Mouse (Mus musculus): Measurements from ENCODE around the gene Trp53bp2.

Trp53bp2 gene

GRCm38 (mm10) chr1:182500224-182500623 lies 91.3 kb downstream of the Trp53bp2 start:
- TF ChIP-seq GATA4 (IDR thresholded peaks at IDR 0.05; ENCODE audit: insufficient replicate concordance, low read length), result no peak

DNA sequence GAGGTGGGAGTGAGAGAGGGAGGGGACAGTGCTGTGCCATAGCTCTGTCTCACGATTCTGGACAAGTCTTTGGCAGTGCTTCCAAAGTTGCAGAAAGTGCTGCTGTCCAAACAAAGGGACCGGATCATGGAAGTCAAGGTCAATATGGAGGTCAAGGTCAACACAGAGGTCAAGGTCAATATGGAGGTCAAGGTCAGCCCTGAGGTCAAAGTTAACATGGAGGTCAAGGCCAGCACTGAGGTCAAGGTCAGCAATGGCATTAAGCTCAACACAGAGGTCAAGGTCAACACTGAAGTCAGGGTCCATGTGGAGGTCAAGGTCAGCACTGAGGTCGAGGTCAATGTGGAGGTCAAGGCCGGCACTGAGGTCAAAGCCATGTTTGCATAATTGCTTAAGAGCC lies 91.9 kb downstream of the Trp53bp2 start:
- no peak for TF ChIP-seq GATA4 (IDR thresholded peaks at IDR 0.05; ENCODE audit: insufficient replicate concordance, low read length)

- no peak for TF ChIP-seq GATA4 (IDR thresholded peaks at IDR 0.05; ENCODE audit: insufficient replicate concordance, low read length)
Measured at GRCm38 (mm10) chr1:182501815-182502405, 92.9 kb downstream of the Trp53bp2 start.

GRCm38 (mm10) chr1:182502491-182503050 lies 93.6 kb downstream of the Trp53bp2 start:
- TF ChIP-seq GATA4 (IDR thresholded peaks at IDR 0.05; ENCODE audit: insufficient replicate concordance, low read length), result peak; percentile 86; the same call in 1 of the 2 replicates

- no peak for TF ChIP-seq GATA4 (IDR thresholded peaks at IDR 0.05; ENCODE audit: insufficient replicate concordance, low read length)
Measured at GRCm38 (mm10) chr1:182503206-182503900, 94.4 kb downstream of the Trp53bp2 start.

GRCm38 (mm10) chr1:182504223-182504622 lies 95.3 kb downstream of the Trp53bp2 start:
- TF ChIP-seq GATA4 (IDR thresholded peaks at IDR 0.05; ENCODE audit: insufficient replicate concordance, low read length), result no peak

DNA sequence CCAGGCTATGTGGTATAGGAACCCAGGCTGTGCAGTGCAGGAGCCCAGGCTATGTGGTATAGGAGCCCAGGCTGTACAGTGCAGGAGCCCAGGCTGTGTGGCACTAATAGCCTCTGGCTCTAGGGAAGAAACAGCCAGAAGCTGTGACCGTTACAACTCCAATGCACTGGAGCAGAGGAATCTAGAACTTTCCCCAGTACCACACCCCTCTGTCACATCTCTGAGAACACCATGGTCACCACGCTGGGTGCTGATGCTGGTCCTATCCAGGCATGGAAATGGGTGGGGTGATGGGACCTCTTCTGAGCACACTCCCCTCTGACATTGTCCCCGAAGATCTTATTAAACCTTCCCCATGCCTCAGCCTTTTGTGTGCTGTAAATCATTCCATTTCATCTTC lies 96.3 kb downstream of the Trp53bp2 start:
- no peak for TF ChIP-seq GATA4 (IDR thresholded peaks at IDR 0.05; ENCODE audit: insufficient replicate concordance, low read length)

DNA sequence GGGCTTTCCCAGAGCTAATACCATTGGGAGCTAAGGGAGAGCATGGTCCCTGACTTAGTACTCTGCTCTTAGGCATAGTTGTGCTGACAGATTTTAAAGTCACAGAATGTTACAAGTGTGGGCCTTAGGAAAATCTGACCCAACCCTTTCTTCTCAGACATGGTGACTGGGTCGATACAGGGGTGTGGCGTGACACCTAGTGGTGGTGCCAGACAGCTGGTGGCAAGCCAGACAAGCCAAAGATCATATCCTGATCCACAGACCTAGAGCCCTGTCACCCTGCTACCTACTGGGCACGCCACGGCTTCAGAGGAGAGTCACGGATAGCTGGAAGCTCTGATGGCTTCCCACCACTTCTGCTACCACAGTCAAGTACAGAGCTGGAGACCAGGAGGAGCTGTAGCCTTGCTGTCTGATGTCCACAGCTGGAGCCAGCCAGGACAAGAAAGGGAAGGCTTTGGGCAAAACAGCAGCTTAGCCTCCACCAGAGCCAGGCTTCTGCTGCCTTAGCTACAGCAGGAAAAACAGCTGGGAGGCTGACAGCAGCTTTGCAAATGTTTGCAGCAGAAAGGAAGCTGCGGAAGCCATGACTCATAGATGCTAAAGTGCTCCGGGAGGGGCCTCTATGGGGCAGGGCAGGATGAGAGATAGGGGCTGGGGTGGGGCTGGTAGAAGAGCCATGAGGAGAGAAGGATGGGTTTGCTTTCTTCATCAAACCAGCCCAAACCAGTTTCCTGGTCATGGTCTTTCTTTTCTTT lies 97.4 kb downstream of the Trp53bp2 start:
- peak; percentile 60; the same call in 1 of the 2 replicates for TF ChIP-seq GATA4 (IDR thresholded peaks at IDR 0.05; ENCODE audit: insufficient replicate concordance, low read length)

GRCm38 (mm10) chr1:182509110-182509797 lies 100.3 kb downstream of the Trp53bp2 start:
- no peak for TF ChIP-seq GATA4 (IDR thresholded peaks at IDR 0.05; ENCODE audit: insufficient replicate concordance, low read length)

- TF ChIP-seq GATA4 (IDR thresholded peaks at IDR 0.05; ENCODE audit: insufficient replicate concordance, low read length), result no peak
Measured at GRCm38 (mm10) chr1:182511073-182511472, 102.1 kb downstream of the Trp53bp2 start.

GRCm38 (mm10) chr1:182511778-182512177 lies 102.8 kb downstream of the Trp53bp2 start:
- TF ChIP-seq GATA4 (IDR thresholded peaks at IDR 0.05; ENCODE audit: insufficient replicate concordance, low read length), result no peak

All from liver, adult (tissue).